Mouse (Mus musculus) forebrain, embryonic 12.5 days (tissue): ENCODE results near the gene C1qa. TPM values are rescaled to one million over a fixed set of nuclear protein-coding genes. Genes with fewer than 3 reads are reported as not detected.

Experiments
- ATAC-seq: fragments of 200-750 bp; cut with Nextera tagmentation; 2 replicates; pipeline ENCODE4 v1.8.0; 2017; ENCODE audit warnings: moderate TSS enrichment; ENCODE audit not compliant: low FRiP score
- H3K27ac ChIP-seq: fragments of 300-500 bp; sonication (generic); 2 replicates; pipeline ENCODE4 v1.5.1; 2016; ENCODE audit warnings: mild to moderate bottlenecking
- H3K27me3 ChIP-seq: fragments of 300-500 bp; sonication (generic); 2 replicates; pipeline ENCODE4 v1.6.1; 2016; ENCODE audit warnings: mild to moderate bottlenecking
- H3K36me3 ChIP-seq: fragments of 300-500 bp; sonication (generic); replicated peaks from 2 replicates; pipeline ENCODE4 v1.6.1; 2016; ENCODE audit warnings: mild to moderate bottlenecking
- H3K4me1 ChIP-seq: fragments of 300-500 bp; sonication (generic); 2 replicates; pipeline ENCODE4 v1.6.1; 2016
- H3K4me2 ChIP-seq: fragments of 300-500 bp; sonication (generic); 2 replicates; pipeline ENCODE4 v1.6.1; 2016; ENCODE audit warnings: mild to moderate bottlenecking, moderate library complexity
- H3K4me3 ChIP-seq: fragments of 300-500 bp; sonication (generic); replicated peaks from 2 replicates; pipeline ENCODE4 v1.5.1; 2016; ENCODE audit warnings: mild to moderate bottlenecking
- H3K9ac ChIP-seq: fragments of 300-500 bp; sonication (generic); 2 replicates; pipeline ENCODE4 v1.6.1; 2016; ENCODE audit warnings: mild to moderate bottlenecking
- H3K9me3 ChIP-seq: fragments of 300-500 bp; sonication (generic); 2 replicates; pipeline ENCODE4 v1.6.1; 2016
- WGBS: fragments of 180-500 bp; shearing (Covaris S2); methylation state at CpG from one replicate; pipeline ENCODE4 v1.1.7; 2016; 5-methylcytosine and 5-hydroxymethylcytosine counted together
- polyA plus RNA-seq: library from polyadenylated mRNA; unstranded; fragments of >200 nt; fragmentation: Nextera tagmentation; extraction: Ambion mirVana; gene quantifications from 2 replicates; pipeline ENCODE4 v1.2.1, GENCODE M21; 2016

C1qa gene
- polyA plus RNA-seq, 1 experiment from 2014 or later, result 12.0 TPM

DNA sequence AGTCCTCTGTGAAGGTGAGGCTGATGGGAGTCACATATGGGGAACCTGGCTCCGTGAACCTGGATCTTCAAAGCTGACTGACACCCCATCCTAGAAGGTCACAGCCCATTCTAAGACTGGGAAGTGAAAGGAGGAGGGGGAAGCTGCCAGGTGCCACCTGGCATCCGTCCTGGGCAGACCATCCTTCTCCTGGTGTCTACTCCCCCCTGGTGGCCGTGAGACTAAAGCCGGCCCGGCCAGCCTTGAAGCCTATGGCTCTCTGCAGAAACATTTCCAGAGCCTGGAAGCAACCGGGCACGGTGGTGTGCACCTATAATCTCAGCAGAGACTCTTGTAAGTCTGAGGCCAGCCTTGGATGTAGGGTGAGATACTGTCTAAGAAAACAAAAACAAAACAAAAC, 21.6 kb downstream of the C1qa start:
- 20% methylated on average over 7 of the region's 7 CpGs for WGBS
- no peak overlapping the region for H3K4me3 ChIP-seq
- H3K4me1 ChIP-seq, result no peaks in the 10 kb centered on the region
- no peak overlapping the region for H3K9ac ChIP-seq
- H3K9me3 ChIP-seq, result no peaks in the 10 kb centered on the region
- no peaks in the 10 kb centered on the region for H3K36me3 ChIP-seq
- H3K27ac ChIP-seq, result no peak overlapping the region
- no peak overlapping the region for H3K4me2 ChIP-seq
- ATAC-seq, result 0 out of 2 replicates have a peak, but pooled peaks have one; percentile 68
- H3K27me3 ChIP-seq, result no peaks in the 10 kb centered on the region

DNA sequence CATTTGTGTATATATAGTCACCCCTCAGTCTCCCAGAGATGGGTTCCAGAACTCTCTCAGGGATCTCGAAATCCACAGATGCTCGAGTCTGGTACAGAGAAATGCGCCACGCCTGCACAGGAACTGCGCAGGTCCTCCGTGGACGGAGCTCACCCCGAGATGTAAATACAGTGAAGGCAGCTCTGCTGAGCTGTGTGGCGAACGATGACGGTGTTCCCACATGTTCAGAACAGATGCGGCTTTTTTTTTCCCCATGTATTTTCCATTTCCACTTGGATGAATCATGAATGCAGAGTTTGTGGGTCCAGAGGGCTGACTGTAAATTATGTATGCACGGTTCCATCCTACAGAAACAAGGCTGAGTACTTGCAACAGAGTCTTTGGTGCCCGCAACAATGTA, 23.6 kb downstream of the C1qa start:
- Histone ChIP-seq H3K9me3 (no peaks in the 10 kb centered on the region), H3K36me3 (no peaks in the 10 kb centered on the region), H3K4me2 (no peak overlapping the region), H3K9ac (no peak overlapping the region), H3K27ac (no peak overlapping the region), H3K4me1 (no peaks in the 10 kb centered on the region), H3K27me3 (peaks cover 3% of the 10 kb centered on the region; the same call in 1 of the 2 replicates), H3K4me3 (no peak overlapping the region)
- no peak for ATAC-seq
- 92% methylated on average over 14 of the region's 14 CpGs for WGBS

DNA sequence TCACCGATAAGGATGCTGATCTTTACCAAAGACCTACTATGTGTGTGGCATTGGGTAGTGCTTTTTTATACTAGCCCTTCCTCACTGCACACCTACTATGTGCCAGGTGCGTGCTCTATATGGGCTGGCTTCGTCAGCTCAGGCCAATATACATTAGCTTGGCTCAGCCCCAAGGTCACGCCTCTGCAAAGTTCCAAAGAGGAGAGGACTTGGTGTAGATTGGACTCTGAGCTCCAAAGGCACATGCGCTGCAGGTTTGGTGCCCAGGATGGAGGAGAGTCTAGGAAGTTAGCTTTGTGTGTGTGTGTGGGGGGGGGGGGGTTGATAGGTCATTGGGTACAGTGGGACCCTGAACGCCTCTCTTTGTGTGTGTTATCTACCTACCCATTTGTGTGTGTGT, 30.2 kb downstream of the C1qa start:
- no peaks in the 10 kb centered on the region for H3K36me3 ChIP-seq
- H3K4me2 ChIP-seq, result no peak overlapping the region
- H3K4me1 ChIP-seq, result peaks cover 49% of the 10 kb centered on the region
- ATAC-seq, result no peak
- 0 out of 2 replicates have a peak overlapping the region, but pooled peaks have one; percentile 29 for H3K9ac ChIP-seq
- WGBS, result 86% methylated on average over 6 of the region's 6 CpGs
- no peaks in the 10 kb centered on the region for H3K9me3 ChIP-seq
- H3K27me3 ChIP-seq, result peaks cover 8% of the 10 kb centered on the region; the same call in 1 of the 2 replicates
- 0 out of 2 replicates have a peak overlapping the region, but pooled peaks have one; percentile 19 for H3K27ac ChIP-seq
- H3K4me3 ChIP-seq, result no peak overlapping the region

DNA sequence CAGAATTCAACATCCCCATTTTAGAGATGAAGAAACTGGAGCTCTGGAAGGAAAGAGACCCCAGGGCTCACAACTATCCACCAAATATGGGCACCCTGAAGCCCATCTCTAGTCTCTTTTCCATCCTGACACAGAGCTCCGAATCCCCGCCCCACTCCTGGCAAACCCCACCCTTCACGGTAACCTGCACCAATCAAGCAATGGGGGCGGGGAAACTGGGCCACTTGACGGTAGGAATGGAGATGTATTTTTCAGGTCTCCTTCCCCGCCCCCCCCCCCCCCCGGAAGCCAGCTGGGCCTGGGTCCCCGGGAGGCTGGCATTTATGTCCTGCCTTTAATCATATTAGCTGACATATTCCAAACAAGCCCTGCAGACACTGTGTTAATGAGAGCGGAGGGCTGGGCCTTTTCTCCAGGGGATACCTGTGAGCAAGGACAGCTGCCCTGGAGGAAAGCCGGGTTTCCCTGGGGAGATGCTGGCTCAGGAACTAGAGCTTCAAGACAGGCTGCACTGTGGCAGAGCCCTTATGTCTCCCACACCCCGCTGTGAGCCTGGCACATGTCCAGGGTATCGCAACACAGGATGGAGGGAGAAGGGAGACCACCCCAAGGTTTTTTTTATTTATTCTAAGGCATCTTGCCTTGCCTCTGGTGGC, 30.8 kb downstream of the C1qa start:
- WGBS, result 15% methylated on average over 12 of the region's 12 CpGs
- Histone ChIP-seq H3K9me3 (no peaks in the 10 kb centered on the region), H3K27me3 (peaks cover 8% of the 10 kb centered on the region; the same call in 1 of the 2 replicates), H3K27ac (0 out of 2 replicates have a peak overlapping the region, but pooled peaks have one; percentile 19), H3K4me1 (peaks cover 54% of the 10 kb centered on the region), H3K9ac (no peak overlapping the region), H3K4me2 (0 out of 2 replicates have a peak overlapping the region, but pooled peaks have one; percentile 8), H3K36me3 (no peaks in the 10 kb centered on the region), H3K4me3 (no peak overlapping the region)
- ATAC-seq, result no peak

DNA sequence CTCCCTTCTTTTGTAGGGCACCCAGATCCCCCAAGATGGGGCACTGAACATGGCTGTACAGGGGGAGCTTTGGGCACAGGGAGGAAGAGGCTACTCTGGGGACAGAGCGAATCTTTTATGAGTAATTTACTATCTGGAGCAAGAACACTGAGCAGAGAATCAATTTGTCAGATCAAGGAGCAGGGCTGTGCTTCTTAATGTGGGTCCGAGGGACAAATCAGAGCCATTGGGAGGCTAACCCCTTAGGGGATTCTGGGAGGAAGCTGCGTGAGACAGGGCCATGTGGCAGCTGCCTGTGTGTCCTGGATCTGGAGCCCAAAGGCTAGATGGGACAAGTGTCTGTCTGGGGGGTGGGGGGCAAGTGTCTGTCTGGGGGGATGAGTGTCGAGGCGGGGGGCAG, 33.1 kb downstream of the C1qa start:
- Histone ChIP-seq H3K36me3 (no peaks in the 10 kb centered on the region), H3K27ac (peak overlapping the region; percentile 89), H3K9ac (no peak overlapping the region), H3K27me3 (peaks cover 8% of the 10 kb centered on the region; the same call in 1 of the 2 replicates), H3K9me3 (no peaks in the 10 kb centered on the region), H3K4me2 (peak overlapping the region; percentile 38; the same call in 1 of the 2 replicates), H3K4me3 (no peak overlapping the region), H3K4me1 (peaks cover 76% of the 10 kb centered on the region)
- WGBS, result 55% methylated on average over 5 of the region's 5 CpGs
- peak; percentile 27; the same call in 1 of the 2 replicates for ATAC-seq

DNA sequence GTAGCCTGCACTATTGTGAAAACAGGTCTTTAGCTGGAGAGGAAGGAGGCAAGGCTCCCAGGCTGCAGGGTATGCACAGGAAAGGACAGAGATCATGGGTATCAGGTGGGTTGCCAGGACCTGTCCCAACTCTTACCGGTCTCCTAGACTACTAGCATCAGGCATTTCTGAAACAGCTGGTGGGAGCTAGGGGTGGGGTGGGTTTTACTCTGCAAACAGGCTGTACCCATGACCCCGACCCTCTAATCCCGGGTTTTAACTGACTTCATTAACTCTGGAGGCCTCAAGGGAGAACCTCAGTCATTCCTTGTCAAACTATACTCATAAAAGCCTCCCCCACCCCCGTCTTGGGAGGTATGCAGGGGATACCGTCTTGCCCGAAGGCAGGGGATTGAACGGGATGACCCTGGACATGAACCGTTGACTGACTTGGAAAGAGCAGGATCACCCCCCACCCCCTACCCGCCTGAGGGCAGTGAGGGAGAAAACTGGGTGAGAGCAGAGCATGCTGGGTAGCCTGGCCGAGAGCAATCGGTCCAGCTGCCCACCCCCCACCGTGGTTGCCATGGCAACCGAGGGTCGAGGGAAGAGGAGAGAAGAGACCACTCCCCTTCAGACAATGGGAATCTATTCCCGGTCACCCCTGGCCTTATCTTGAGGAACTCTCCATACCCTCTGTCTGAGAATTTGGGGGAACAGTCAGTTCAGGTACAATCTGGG, 33.7 kb downstream of the C1qa start:
- Histone ChIP-seq H3K4me3 (no peak overlapping the region), H3K27ac (peak overlapping the region; percentile 89), H3K4me1 (peaks cover 76% of the 10 kb centered on the region), H3K9me3 (no peaks in the 10 kb centered on the region), H3K27me3 (peaks cover 4% of the 10 kb centered on the region; the same call in 1 of the 2 replicates), H3K36me3 (no peaks in the 10 kb centered on the region), H3K4me2 (peak overlapping the region; percentile 38), H3K9ac (no peak overlapping the region)
- ATAC-seq, result peak; percentile 80
- WGBS, result 3% methylated on average over 15 of the region's 15 CpGs

DNA sequence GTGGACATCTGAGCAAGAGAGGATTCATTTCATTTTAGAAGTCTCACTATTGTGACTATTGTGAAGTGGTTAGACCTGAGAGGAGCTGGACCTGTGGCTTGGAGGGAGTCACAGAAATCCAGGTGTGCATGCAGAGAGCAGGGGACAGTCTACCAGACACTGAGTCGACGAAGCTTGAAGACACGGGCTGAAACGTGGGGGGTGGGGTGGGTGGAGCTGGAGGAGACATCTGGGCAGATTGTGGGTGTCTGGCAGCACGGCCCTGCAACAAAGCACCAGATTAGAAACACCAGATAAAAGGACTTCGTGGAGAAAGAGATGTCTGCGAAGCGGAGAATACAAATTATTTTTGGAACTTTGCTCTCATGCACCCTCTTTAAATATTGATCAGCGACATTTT, 35.1 kb downstream of the C1qa start:
- Histone ChIP-seq H3K27ac (peak overlapping the region; percentile 89), H3K4me3 (no peak overlapping the region), H3K27me3 (peaks cover 2% of the 10 kb centered on the region; the same call in 1 of the 2 replicates), H3K4me2 (no peak overlapping the region), H3K4me1 (peaks cover 76% of the 10 kb centered on the region), H3K9ac (no peak overlapping the region), H3K36me3 (no peaks in the 10 kb centered on the region), H3K9me3 (no peaks in the 10 kb centered on the region)
- 48% methylated on average over 9 of the region's 9 CpGs for WGBS
- no peak for ATAC-seq

DNA sequence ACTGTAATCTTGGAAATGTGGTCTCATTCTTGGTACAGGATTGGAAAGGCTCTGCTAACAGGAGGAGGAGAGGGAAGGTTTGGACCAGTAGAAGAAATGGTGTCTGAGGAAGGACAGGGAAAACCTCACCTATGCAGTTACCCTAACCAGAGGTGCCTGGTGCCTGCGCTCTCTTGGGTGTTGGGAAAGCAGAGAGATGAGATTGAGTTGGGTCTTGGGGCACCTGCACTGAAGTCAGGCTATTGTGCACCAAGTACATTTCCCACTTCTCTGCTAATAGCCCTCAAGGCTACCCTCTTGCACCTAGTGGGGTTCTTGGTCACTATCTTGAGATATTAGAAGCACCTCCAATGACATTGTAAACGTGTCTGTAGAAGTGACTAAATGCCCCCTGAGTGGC, 36.2 kb downstream of the C1qa start:
- no peak for ATAC-seq
- peak overlapping the region; percentile 84 for H3K27ac ChIP-seq
- H3K27me3 ChIP-seq, result peaks cover 2% of the 10 kb centered on the region; the same call in 1 of the 2 replicates
- 82% methylated on average over 2 of the region's 2 CpGs for WGBS
- H3K4me3 ChIP-seq, result no peak overlapping the region
- no peaks in the 10 kb centered on the region for H3K36me3 ChIP-seq
- H3K4me2 ChIP-seq, result no peak overlapping the region
- peaks cover 65% of the 10 kb centered on the region for H3K4me1 ChIP-seq
- H3K9ac ChIP-seq, result no peak overlapping the region
- no peaks in the 10 kb centered on the region for H3K9me3 ChIP-seq

DNA sequence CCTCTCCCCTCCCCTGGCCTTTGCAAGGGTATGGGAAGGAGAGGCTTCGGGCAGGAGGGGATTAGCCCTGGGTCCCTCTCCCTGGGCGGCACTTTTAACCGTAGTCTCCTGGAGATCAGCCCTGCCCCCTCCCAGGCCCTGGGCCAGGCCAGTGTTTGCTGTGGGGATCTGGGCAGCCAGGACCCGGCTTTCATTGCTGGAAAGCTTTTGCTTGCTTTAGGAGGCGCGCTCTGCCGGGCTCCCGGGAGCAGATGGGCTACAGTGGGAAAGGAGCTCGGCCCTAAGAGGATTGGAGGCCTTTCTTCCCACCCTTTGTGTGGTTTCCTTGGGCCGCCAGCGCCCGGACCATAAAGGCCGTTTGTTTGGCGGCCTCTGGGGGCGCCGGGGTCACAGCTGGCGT, 36.8 kb downstream of the C1qa start:
- Histone ChIP-seq H3K4me3 (no peak overlapping the region), H3K4me1 (peaks cover 60% of the 10 kb centered on the region), H3K9me3 (no peaks in the 10 kb centered on the region), H3K4me2 (peak overlapping the region; percentile 19; the same call in 1 of the 2 replicates), H3K27ac (peak overlapping the region; percentile 84), H3K27me3 (peaks cover 2% of the 10 kb centered on the region; the same call in 1 of the 2 replicates), H3K9ac (peak overlapping the region; percentile 17; the same call in 1 of the 2 replicates), H3K36me3 (no peaks in the 10 kb centered on the region)
- WGBS, result 1% methylated on average over 17 of the region's 17 CpGs
- ATAC-seq, result peak; percentile 30

DNA sequence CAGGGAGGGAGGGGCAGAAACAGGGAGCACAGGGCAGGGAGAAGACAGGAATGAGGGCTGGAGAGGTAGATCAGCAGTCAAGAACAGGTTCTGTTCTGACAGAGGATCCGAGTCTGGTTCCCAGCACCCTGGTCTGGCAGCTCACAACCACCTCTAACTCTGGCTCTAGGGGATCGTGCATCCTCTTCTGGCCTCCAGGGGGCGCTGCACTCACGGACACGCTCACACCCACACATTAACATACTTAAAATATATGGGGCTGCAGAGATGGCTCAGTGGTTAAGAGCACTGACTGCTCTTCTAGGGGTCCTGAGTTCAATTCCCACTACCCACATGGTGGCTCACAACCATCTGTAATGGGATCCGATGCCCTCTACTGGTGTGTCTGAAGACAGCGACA, 38.6 kb downstream of the C1qa start:
- Histone ChIP-seq H3K9me3 (no peaks in the 10 kb centered on the region), H3K9ac (no peak overlapping the region), H3K27me3 (peaks cover 2% of the 10 kb centered on the region), H3K36me3 (no peaks in the 10 kb centered on the region), H3K4me1 (peaks cover 43% of the 10 kb centered on the region), H3K4me2 (no peak overlapping the region), H3K4me3 (no peak overlapping the region), H3K27ac (no peak overlapping the region)
- 87% methylated on average over 7 of the region's 7 CpGs for WGBS
- ATAC-seq, result no peak

DNA sequence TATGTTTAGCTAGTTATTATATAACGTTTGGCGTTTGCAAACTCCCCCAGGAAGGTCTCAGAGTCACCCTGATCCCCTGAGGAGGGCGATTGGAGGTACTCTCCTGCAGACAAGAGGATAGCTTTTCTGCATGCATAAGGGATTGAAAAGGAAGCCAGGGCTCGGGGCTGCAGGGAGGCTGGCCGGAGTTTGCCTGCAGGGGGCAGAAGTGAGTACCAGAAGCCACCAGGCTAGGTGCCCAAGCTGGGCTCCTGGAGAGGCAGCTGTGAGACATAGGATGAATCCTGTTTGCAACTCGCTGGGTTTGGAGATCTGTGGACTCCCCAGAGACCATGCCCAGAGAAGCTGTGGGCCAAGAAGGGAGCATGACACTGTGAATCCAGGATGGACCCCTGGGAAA, 43.5 kb downstream of the C1qa start:
- Histone ChIP-seq H3K4me3 (no peak overlapping the region), H3K36me3 (no peaks in the 10 kb centered on the region), H3K27me3 (peaks cover 2% of the 10 kb centered on the region; the same call in 1 of the 2 replicates), H3K9me3 (no peaks in the 10 kb centered on the region), H3K27ac (no peak overlapping the region), H3K4me1 (0 out of 2 replicates have a peak, but pooled peaks cover 3% of the 10 kb centered on the region), H3K4me2 (no peak overlapping the region), H3K9ac (no peak overlapping the region)
- 29% methylated on average over 6 of the region's 6 CpGs for WGBS
- no peak for ATAC-seq

DNA sequence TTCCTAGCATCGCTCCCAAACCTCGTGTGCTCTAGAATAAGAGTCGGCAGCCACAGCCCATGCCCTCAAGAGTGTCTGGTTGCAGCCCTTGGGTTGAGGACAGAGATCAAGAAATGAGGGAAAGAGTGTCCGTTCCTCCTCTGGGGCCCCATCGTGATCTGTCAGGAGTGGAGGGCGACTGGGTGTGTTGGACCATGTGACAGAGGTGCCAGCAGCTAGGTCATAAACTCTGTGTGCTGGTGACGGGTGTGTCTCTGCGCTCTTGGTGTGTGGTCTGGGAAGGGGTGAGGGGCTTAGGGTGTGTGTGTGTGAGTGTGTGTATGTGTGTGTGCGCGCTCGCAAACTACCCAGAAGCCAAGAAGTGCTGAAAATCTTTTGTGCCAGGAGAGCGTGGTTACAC, 45.6 kb downstream of the C1qa start:
- ATAC-seq, result no peak
- Histone ChIP-seq H3K4me3 (no peak overlapping the region), H3K4me1 (peaks cover 3% of the 10 kb centered on the region; the same call in 1 of the 2 replicates), H3K36me3 (no peaks in the 10 kb centered on the region), H3K9ac (no peak overlapping the region), H3K27ac (no peak overlapping the region), H3K27me3 (no peaks in the 10 kb centered on the region; the same call in 1 of the 2 replicates), H3K9me3 (no peaks in the 10 kb centered on the region), H3K4me2 (no peak overlapping the region)
- whole genome bisulfite sequencing, result 88% methylated on average over 12 of the region's 12 CpGs
